10 mouse cellular contexts compared by ENCODE assay signal in genomic region chr9:118822186-118822555, GRCm38 (mm10).
DNase-seq lines count a peak whose midpoint lies in the region; ATAC-seq and TF ChIP-seq lines count a peak whose summit lies in the region.
"Had no signal": no experiment of that assay in that cellular context is flagged by ENCODE, and none has a peak within 500 bp of the region (broad histone marks: within the 10 kb centered on the region; RNA-seq: fewer than 3 reads in every experiment).

No protein-coding gene starts in this region.

- no peaks in the 10 kb centered on the region for H3K9me3 ChIP-seq in heart, postnatal 0 days (replicated peaks; ENCODE audit: control insufficient read depth, low read length)
- no peaks in the 10 kb centered on the region for H3K9me3 ChIP-seq in embryonic facial prominence, embryonic 12.5 days
- no peaks in the 10 kb centered on the region for H3K9me3 ChIP-seq in forebrain, embryonic 16.5 days (ENCODE audit: control insufficient read depth, low read length)
- no peaks in the 10 kb centered on the region for H3K9me3 ChIP-seq in midbrain, embryonic 11.5 days (ENCODE audit: control insufficient read depth, low read length)

- H3K9ac ChIP-seq in heart, postnatal 0 days (replicated peaks; ENCODE audit: low read depth, low read length), result peak overlapping the region; percentile 22; the same call in 1 of the 2 replicates
- H3K9ac ChIP-seq in embryonic facial prominence, embryonic 12.5 days, result 0 out of 2 replicates have a peak overlapping the region, but pooled peaks have one; percentile 34
- H3K9ac ChIP-seq in forebrain, embryonic 16.5 days (replicated peaks; ENCODE audit: low read depth, low read length), result peak overlapping the region; percentile 31; the same call in 1 of the 2 replicates
- H3K9ac ChIP-seq in midbrain, embryonic 11.5 days (ENCODE audit: low read length), result 0 out of 2 replicates have a peak overlapping the region, but pooled peaks have one; percentile 33

- 35% methylated on average over 3 of the region's 3 CpGs for WGBS in heart, postnatal 0 days
- 33% methylated on average over 3 of the region's 3 CpGs for WGBS in embryonic facial prominence, embryonic 12.5 days
- 45% methylated on average over 3 of the region's 3 CpGs for WGBS in forebrain, embryonic 16.5 days
- WGBS in midbrain, embryonic 11.5 days, result 62% methylated on average over 3 of the region's 3 CpGs

- no peaks in the 10 kb centered on the region for H3K27me3 ChIP-seq in heart, postnatal 0 days (ENCODE audit: control insufficient read depth, insufficient read depth, low read length)
- H3K27me3 ChIP-seq in embryonic facial prominence, embryonic 12.5 days, result no peaks in the 10 kb centered on the region
- no peaks in the 10 kb centered on the region for H3K27me3 ChIP-seq in forebrain, embryonic 16.5 days (replicated peaks; ENCODE audit: control insufficient read depth, insufficient read depth, low read length)
- H3K27me3 ChIP-seq in midbrain, embryonic 11.5 days (ENCODE audit: control insufficient read depth, insufficient read depth, low read length), result no peaks in the 10 kb centered on the region

- no peak overlapping the region for H3K27ac ChIP-seq in heart, postnatal 0 days (ENCODE audit: low read depth)
- H3K27ac ChIP-seq in embryonic facial prominence, embryonic 12.5 days, result peak overlapping the region; percentile 84
- H3K27ac ChIP-seq in forebrain, embryonic 16.5 days (ENCODE audit: low read length), result no peak overlapping the region
- no peak overlapping the region for H3K27ac ChIP-seq in midbrain, embryonic 11.5 days (ENCODE audit: low read depth, low read length)

- peak overlapping the region; percentile 50 for H3K4me2 ChIP-seq in heart, postnatal 0 days (ENCODE audit: low read depth, low read length)
- H3K4me2 ChIP-seq in embryonic facial prominence, embryonic 12.5 days (replicated peaks), result peak overlapping the region; percentile 43
- peak overlapping the region; percentile 44 for H3K4me2 ChIP-seq in forebrain, embryonic 16.5 days (ENCODE audit: low read length)
- peak overlapping the region; percentile 29 for H3K4me2 ChIP-seq in midbrain, embryonic 11.5 days

- H3K36me3 ChIP-seq in heart, postnatal 0 days (replicated peaks; ENCODE audit: control insufficient read depth, insufficient read depth, low read length), result no peaks in the 10 kb centered on the region
- H3K36me3 ChIP-seq in embryonic facial prominence, embryonic 12.5 days, result no peaks in the 10 kb centered on the region
- no peaks in the 10 kb centered on the region for H3K36me3 ChIP-seq in forebrain, embryonic 16.5 days (ENCODE audit: control insufficient read depth, insufficient read depth)
- no peaks in the 10 kb centered on the region for H3K36me3 ChIP-seq in midbrain, embryonic 11.5 days (ENCODE audit: control insufficient read depth, insufficient read depth, low read length)

- DNase-seq in heart, postnatal 0 days (ENCODE audit: low spot score), result no peak
- no peak for DNase-seq in heart, postnatal 4 days
- no peak for DNase-seq in midbrain, embryonic 11.5 days (ENCODE audit: low spot score, missing footprints)
- DNase-seq in adrenal gland, postnatal 14 days, result no peak
- DNase-seq in frontal cortex, postnatal 25 days (ENCODE audit: low spot score in 2 of 2), result no peak
- DNase-seq: right cerebral cortex, postnatal 14 days had no signal

- peak overlapping the region; percentile 18; the same call in 1 of the 2 replicates for H3K4me3 ChIP-seq in heart, postnatal 0 days (ENCODE audit: low read depth, low read length)
- 0 out of 2 replicates have a peak overlapping the region, but pooled peaks have one; percentile 12 for H3K4me3 ChIP-seq in embryonic facial prominence, embryonic 12.5 days
- no peak overlapping the region for H3K4me3 ChIP-seq in forebrain, embryonic 16.5 days (replicated peaks; ENCODE audit: low read length)
- no peak overlapping the region for H3K4me3 ChIP-seq in midbrain, embryonic 11.5 days (ENCODE audit: low read depth, low read length)
- H3K4me3 ChIP-seq: erythroblast, embryonic 14.5 days had no signal

- TF ChIP-seq EP300 in heart, postnatal 0 days (IDR thresholded peaks at IDR 0.05; ENCODE audit: low read depth), result no peak

- no peak for ATAC-seq in heart, postnatal 0 days (ENCODE audit: insufficient read depth, low read depth)
- 0 out of 2 replicates have a peak, but pooled peaks have one; percentile 18 for ATAC-seq in embryonic facial prominence, embryonic 12.5 days (ENCODE audit: insufficient number of reproducible peaks, insufficient read depth, low FRiP score, low TSS enrichment)
- 0 out of 2 replicates have a peak, but pooled peaks have one; percentile 4 for ATAC-seq in forebrain, embryonic 16.5 days
- no peak; the same call in 1 of the 2 replicates for ATAC-seq in midbrain, embryonic 11.5 days (ENCODE audit: low FRiP score)
- ATAC-seq in cerebellum, adult (ENCODE audit: insufficient number of reproducible peaks, low FRiP score, low TSS enrichment), result no peak

- no peak for TF ChIP-seq CTCF in heart, postnatal 0 days (IDR thresholded peaks at IDR 0.05; ENCODE audit: low read depth)

- H3K4me1 ChIP-seq in heart, postnatal 0 days (ENCODE audit: control insufficient read depth, insufficient read depth), result peaks cover 16% of the 10 kb centered on the region
- peaks cover 21% of the 10 kb centered on the region for H3K4me1 ChIP-seq in embryonic facial prominence, embryonic 12.5 days
- peaks cover 13% of the 10 kb centered on the region for H3K4me1 ChIP-seq in forebrain, embryonic 16.5 days (replicated peaks; ENCODE audit: control insufficient read depth, insufficient read depth, low read length)
- H3K4me1 ChIP-seq in midbrain, embryonic 11.5 days (ENCODE audit: control insufficient read depth, insufficient read depth, low read length), result peaks cover 4% of the 10 kb centered on the region

Comparison
In these comparisons a context has a peak if more than half of its experiments do, and no peak if none do; other contexts are left out.
1. ATAC-seq: peak in embryonic facial prominence, embryonic 12.5 days (single experiment) and forebrain, embryonic 16.5 days (single experiment); none in heart, postnatal 0 days (single experiment), midbrain, embryonic 11.5 days (single experiment) and cerebellum, adult (single experiment).
2. H3K4me3 ChIP-seq: peak in heart, postnatal 0 days (single experiment) and embryonic facial prominence, embryonic 12.5 days (single experiment); none in forebrain, embryonic 16.5 days (single experiment) and midbrain, embryonic 11.5 days (single experiment).
3. Peak in every context shown above with its lines, with median percentiles within 50 percentile points of each other: H3K4me2 ChIP-seq and H3K9ac ChIP-seq.